Mouse (Mus musculus): Measurements from ENCODE around the gene Cnr2.

The Cnr2 gene

GRCm38 (mm10) chr4:135967086-135967760 lies 72.0 kb downstream of the Cnr2 start:
- DNase-seq, result no peak

- DNase-seq, result no peak
These were observed 73.2 kb downstream of the Cnr2 start for GRCm38 (mm10) chr4:135968271-135968869.

GRCm38 (mm10) chr4:135969070-135969750 lies 74.0 kb downstream of the Cnr2 start:
- DNase-seq, result no peak
